Mouse (Mus musculus) stomach, postnatal 0 days (tissue): Measurements from ENCODE around the gene St14. TPM values are rescaled to one million over a fixed set of nuclear protein-coding genes. Genes with fewer than 3 reads are reported as not detected.
A peak's percentile ranks its signal among the peaks of the same experiment; 100 is the strongest.

Experiments used
- ATAC-seq: fragments of 200-750 bp; cut with Nextera tagmentation; 2 replicates; pipeline ENCODE4 v1.8.0; 2017; ENCODE audit not compliant: low FRiP score, low TSS enrichment
- DNase-seq: peaks from one replicate; pipeline ENCODE4 v3.0.0-alpha.2; 2016; ENCODE audit warnings: low spot score
- H3K27ac ChIP-seq: fragments of 300-500 bp; sonication (generic); replicated peaks from 2 replicates; pipeline ENCODE4 v1.5.1; 2014; ENCODE audit warnings: mild to moderate bottlenecking, control low read depth
- H3K27me3 ChIP-seq: fragments of 300-500 bp; sonication (generic); 2 replicates; pipeline ENCODE4 v1.6.1; 2014; ENCODE audit warnings: low read length; ENCODE audit not compliant: control insufficient read depth, insufficient read depth
- H3K36me3 ChIP-seq: fragments of 300-500 bp; sonication (generic); 2 replicates; pipeline ENCODE4 v1.6.1; 2014; ENCODE audit warnings: low read length, mixed read lengths; ENCODE audit not compliant: control insufficient read depth, insufficient read depth
- H3K4me1 ChIP-seq: fragments of 300-500 bp; sonication (generic); replicated peaks from 2 replicates; pipeline ENCODE4 v1.6.1; 2014; ENCODE audit warnings: antibody characterized with exemption; ENCODE audit not compliant: control insufficient read depth, insufficient read depth
- H3K4me2 ChIP-seq: fragments of 300-500 bp; sonication (generic); replicated peaks from 2 replicates; pipeline ENCODE4 v1.6.1; 2014; ENCODE audit warnings: low read depth, mild to moderate bottlenecking, control low read depth, moderate library complexity
- H3K4me3 ChIP-seq: fragments of 300-500 bp; sonication (generic); 2 replicates; pipeline ENCODE4 v1.5.1; 2014; ENCODE audit warnings: low read depth, low read length, control low read depth
- H3K9ac ChIP-seq: fragments of 300-500 bp; sonication (generic); 2 replicates; pipeline ENCODE4 v1.6.1; 2014; ENCODE audit warnings: mild to moderate bottlenecking, low read length, control low read depth, mixed read lengths
- H3K9me3 ChIP-seq: fragments of 300-500 bp; sonication (generic); 2 replicates; pipeline ENCODE4 v1.6.1; 2016; ENCODE audit warnings: low read length; ENCODE audit not compliant: control insufficient read depth
- CTCF ChIP-seq: IDR thresholded peaks from 2 replicates; pipeline ENCODE4 v1.5.1; 2016; ENCODE audit warnings: antibody characterized with exemption, low read depth, mild to moderate bottlenecking, moderate library complexity
- EP300 ChIP-seq: optimal IDR thresholded peaks from 2 replicates; pipeline ENCODE3; 2016; ENCODE audit warnings: antibody characterized with exemption
- WGBS: fragments of 180-500 bp; shearing (Covaris S2); extraction: QIAGEN DNeasy Blood & Tissue Kit; methylation state at CpG from one replicate; pipeline ENCODE4 v1.1.7; 2014; 5-methylcytosine and 5-hydroxymethylcytosine counted together
- polyA plus RNA-seq: library from polyadenylated mRNA; unstranded; fragments of >200 nt; fragmentation: Nextera tagmentation; extraction: Ambion mirVana; gene quantifications from 2 replicates; pipeline ENCODE4 v1.2.1, GENCODE M21; 2015

The St14 gene
- polyA plus RNA-seq, 1 experiment from 2014 or later: 60.4 TPM

DNA sequence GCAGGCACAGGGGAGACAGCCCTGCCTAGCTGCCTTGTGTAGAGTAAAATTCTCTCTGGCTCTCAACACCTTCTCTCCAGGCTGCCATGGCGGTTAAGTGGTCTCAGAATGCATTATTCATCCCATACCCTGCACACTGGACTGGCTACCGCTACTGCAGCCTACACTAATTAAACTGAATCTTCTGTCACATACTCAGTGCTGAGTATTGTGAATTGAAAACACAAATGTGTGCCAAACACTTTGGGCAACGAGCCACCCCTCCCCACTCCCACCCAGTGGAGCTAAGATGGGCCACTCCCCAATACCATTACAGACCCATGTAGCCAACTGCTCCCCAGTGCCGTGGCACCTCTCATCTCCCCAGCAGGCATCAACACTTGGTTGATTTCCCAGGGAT lies 44.2 kb downstream of the St14 start:
- DNase-seq (no peak), ATAC-seq (no peak)
- no peaks in the 10 kb centered on the region for H3K4me1 ChIP-seq
- no peak overlapping the region for H3K27ac ChIP-seq
- no peak overlapping the region for H3K4me3 ChIP-seq
- H3K9me3 ChIP-seq: no peaks in the 10 kb centered on the region
- H3K9ac ChIP-seq: no peak overlapping the region
- 81% methylated on average over 4 of the region's 4 CpGs for WGBS
- H3K36me3 ChIP-seq: no peaks in the 10 kb centered on the region
- no peak for TF ChIP-seq EP300
- no peak for TF ChIP-seq CTCF
- no peak overlapping the region for H3K4me2 ChIP-seq
- no peaks in the 10 kb centered on the region for H3K27me3 ChIP-seq

GRCm38 (mm10) chr9:31086754-31087145 lies 44.9 kb downstream of the St14 start:
- Histone ChIP-seq H3K27me3 (no peaks in the 10 kb centered on the region), H3K4me3 (no peak overlapping the region), H3K4me2 (no peak overlapping the region), H3K4me1 (no peaks in the 10 kb centered on the region), H3K9me3 (no peaks in the 10 kb centered on the region), H3K9ac (no peak overlapping the region), H3K36me3 (no peaks in the 10 kb centered on the region), H3K27ac (no peak overlapping the region)
- ATAC-seq (no peak), DNase-seq (no peak)
- 83% methylated on average over 7 of the region's 7 CpGs for WGBS
- TF ChIP-seq CTCF: no peak
- no peak for TF ChIP-seq EP300

- Histone ChIP-seq H3K27me3 (no peaks in the 10 kb centered on the region), H3K4me1 (no peaks in the 10 kb centered on the region), H3K9ac (no peak overlapping the region), H3K4me2 (no peak overlapping the region), H3K27ac (no peak overlapping the region), H3K9me3 (no peaks in the 10 kb centered on the region), H3K36me3 (no peaks in the 10 kb centered on the region), H3K4me3 (no peak overlapping the region)
- DNase-seq (peak; percentile 70), ATAC-seq (no peak)
- TF ChIP-seq CTCF: peak; percentile 85
- TF ChIP-seq EP300: no peak
- 19% methylated on average over 10 of the region's 10 CpGs for WGBS
Measured at GRCm38 (mm10) chr9:31086085-31086753, 45.4 kb downstream of the St14 start.

DNA sequence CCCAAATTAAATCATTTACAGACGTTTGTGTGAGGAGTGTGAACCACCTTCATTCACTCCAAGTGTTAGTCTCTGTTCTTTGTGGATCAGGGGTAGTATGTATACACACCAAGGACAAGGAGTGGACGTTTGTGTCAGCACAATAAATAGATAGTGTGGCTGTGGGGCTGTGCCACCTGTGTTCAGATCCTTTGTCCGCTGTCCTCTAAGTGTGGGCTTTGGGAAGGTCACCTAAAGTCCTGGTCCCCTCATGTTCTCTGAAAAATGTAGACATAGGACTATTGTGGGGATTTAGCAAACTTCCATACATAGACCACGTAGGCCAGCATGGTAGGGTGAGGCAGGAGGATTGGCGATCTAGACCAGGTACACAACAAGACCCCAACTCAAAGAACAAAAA lies 46.1 kb downstream of the St14 start:
- Histone ChIP-seq H3K4me2 (no peak overlapping the region), H3K4me1 (no peaks in the 10 kb centered on the region), H3K36me3 (no peaks in the 10 kb centered on the region), H3K27me3 (no peaks in the 10 kb centered on the region), H3K9ac (no peak overlapping the region), H3K4me3 (no peak overlapping the region), H3K27ac (no peak overlapping the region), H3K9me3 (no peaks in the 10 kb centered on the region)
- WGBS: 83% methylated on average over 5 of the region's 5 CpGs
- no peak for TF ChIP-seq EP300
- no peak for TF ChIP-seq CTCF
- DNase-seq (no peak), ATAC-seq (no peak)

DNA sequence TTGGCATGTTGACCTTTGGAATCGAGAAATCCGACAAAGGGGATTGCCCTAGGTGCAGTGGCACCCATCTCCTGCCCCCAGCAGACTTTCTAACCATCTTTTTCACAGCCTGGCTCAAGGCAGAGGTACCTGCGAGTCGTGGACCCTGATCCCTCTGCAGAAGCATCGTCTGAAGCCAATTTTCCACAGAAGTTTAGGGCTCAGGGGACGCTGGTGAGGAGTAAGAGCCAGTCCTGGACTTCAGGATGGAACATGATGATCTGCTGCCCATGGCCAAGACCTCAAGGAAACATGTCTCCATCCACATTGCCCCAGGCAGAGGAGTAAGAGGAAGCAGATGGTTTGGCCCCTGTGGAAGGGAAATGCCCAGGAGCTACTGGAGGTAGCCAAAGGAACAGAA lies 48.9 kb downstream of the St14 start:
- no peaks in the 10 kb centered on the region for H3K36me3 ChIP-seq
- ATAC-seq: no peak

GRCm38 (mm10) chr9:31082054-31082666 lies 49.5 kb downstream of the St14 start:
- TF ChIP-seq CTCF (peak; percentile 93), EP300 (no peak)
- H3K4me3 ChIP-seq: no peak overlapping the region
- peak; percentile 48; the same call in 1 of the 2 replicates for ATAC-seq

More for the DNA sequence above, 48.9 kb downstream of the St14 start:
- WGBS: 71% methylated on average over 6 of the region's 6 CpGs
- no peak overlapping the region for H3K27ac ChIP-seq
- no peak for DNase-seq
- no peak overlapping the region for H3K4me2 ChIP-seq
- no peaks in the 10 kb centered on the region for H3K4me1 ChIP-seq
- no peak overlapping the region for H3K9ac ChIP-seq
- H3K4me3 ChIP-seq: no peak overlapping the region
- H3K27me3 ChIP-seq: no peaks in the 10 kb centered on the region
- TF ChIP-seq CTCF (no peak), EP300 (no peak)
- H3K9me3 ChIP-seq: no peaks in the 10 kb centered on the region

More at GRCm38 (mm10) chr9:31082054-31082666, 49.5 kb downstream of the St14 start:
- no peaks in the 10 kb centered on the region for H3K27me3 ChIP-seq
- no peaks in the 10 kb centered on the region for H3K4me1 ChIP-seq
- H3K4me2 ChIP-seq: 0 out of 2 replicates have a peak overlapping the region, but pooled peaks have one; percentile 33
- DNase-seq: peak; percentile 83
- no peak overlapping the region for H3K9ac ChIP-seq
- no peaks in the 10 kb centered on the region for H3K36me3 ChIP-seq
- no peak overlapping the region for H3K27ac ChIP-seq
- H3K9me3 ChIP-seq: no peaks in the 10 kb centered on the region
- WGBS: 10% methylated on average over 15 of the region's 15 CpGs
